Mouse (Mus musculus): ENCODE data around the gene Zbtb7a.

GRCm38 (mm10) chr10:81191342-81191982, 56.4 kb downstream of the Zbtb7a start:
- TF ChIP-seq CTCF (IDR thresholded peaks at IDR 0.05; ENCODE audit: borderline replicate concordance, extremely low read depth, insufficient read depth, insufficient read length) (no peak), POLR2A (IDR thresholded peaks at IDR 0.05; ENCODE audit: borderline replicate concordance, extremely low read depth, insufficient read depth, insufficient read length, poor library complexity, severe bottlenecking) (no peak)

All from brain, embryonic 14.5 days (tissue).